In genomic region chr10:3940596-3940975, GRCm38 (mm10) we compare ENCODE assay signal across 11 mouse cellular contexts. TPM values are rescaled to one million over a fixed set of nuclear protein-coding genes. Genes with fewer than 3 reads are reported as not detected.
DNase-seq lines count a peak whose midpoint lies in the region; ATAC-seq lines count a peak whose summit lies in the region.
"Had no signal": no experiment of that assay in that cellular context is flagged by ENCODE, and none has a peak within 500 bp of the region (broad histone marks: within the 10 kb centered on the region; RNA-seq: fewer than 3 reads in every experiment).

No protein-coding gene starts in this region.

- H3K9me3 ChIP-seq in intestine, embryonic 14.5 days (ENCODE audit: control insufficient read depth, low read length) = no peaks in the 10 kb centered on the region
- no peaks in the 10 kb centered on the region for H3K9me3 ChIP-seq in intestine, embryonic 15.5 days
- no peaks in the 10 kb centered on the region for H3K9me3 ChIP-seq in midbrain, embryonic 10.5 days (replicated peaks)
- H3K9me3 ChIP-seq in midbrain, embryonic 13.5 days = no peaks in the 10 kb centered on the region
- no peaks in the 10 kb centered on the region for H3K9me3 ChIP-seq in embryonic facial prominence, embryonic 15.5 days (replicated peaks)

- H3K9ac ChIP-seq in intestine, embryonic 14.5 days (ENCODE audit: low read length) = no peak overlapping the region
- H3K9ac ChIP-seq in intestine, embryonic 15.5 days = no peak overlapping the region
- no peak overlapping the region for H3K9ac ChIP-seq in midbrain, embryonic 13.5 days (replicated peaks)
- no peak overlapping the region for H3K9ac ChIP-seq in embryonic facial prominence, embryonic 15.5 days

- ATAC-seq in intestine, embryonic 14.5 days (replicated peaks; ENCODE audit: low FRiP score, low TSS enrichment, low read depth) = no peak
- no peak for ATAC-seq in intestine, embryonic 15.5 days
- ATAC-seq in midbrain, embryonic 13.5 days = no peak
- ATAC-seq in embryonic facial prominence, embryonic 15.5 days (ENCODE audit: insufficient number of reproducible peaks, low FRiP score, low TSS enrichment, low read depth) = no peak

- H3K27ac ChIP-seq in intestine, embryonic 14.5 days (ENCODE audit: low read depth) = peak overlapping the region; percentile 12; the same call in 1 of the 2 replicates
- H3K27ac ChIP-seq in intestine, embryonic 15.5 days = no peak overlapping the region
- peak overlapping the region; percentile 79 for H3K27ac ChIP-seq in midbrain, embryonic 10.5 days (replicated peaks)
- H3K27ac ChIP-seq in midbrain, embryonic 13.5 days = no peak overlapping the region
- 0 out of 2 replicates have a peak overlapping the region, but pooled peaks have one; percentile 55 for H3K27ac ChIP-seq in embryonic facial prominence, embryonic 15.5 days (replicated peaks)

- H3K4me1 ChIP-seq in intestine, embryonic 14.5 days (replicated peaks; ENCODE audit: control insufficient read depth, insufficient read depth, low read length) = 0 out of 2 replicates have a peak, but pooled peaks cover 8% of the 10 kb centered on the region
- H3K4me1 ChIP-seq in intestine, embryonic 15.5 days (replicated peaks) = 0 out of 2 replicates have a peak, but pooled peaks cover 6% of the 10 kb centered on the region
- H3K4me1 ChIP-seq in midbrain, embryonic 10.5 days = peaks cover 17% of the 10 kb centered on the region
- H3K4me1 ChIP-seq in midbrain, embryonic 13.5 days (replicated peaks) = peaks cover 8% of the 10 kb centered on the region
- H3K4me1 ChIP-seq in embryonic facial prominence, embryonic 15.5 days = 0 out of 2 replicates have a peak, but pooled peaks cover 4% of the 10 kb centered on the region

- WGBS in intestine, embryonic 14.5 days = 92% methylated on average over 6 of the region's 6 CpGs
- 97% methylated on average over 6 of the region's 6 CpGs for WGBS in intestine, embryonic 15.5 days
- WGBS in midbrain, embryonic 10.5 days = 87% methylated on average over 6 of the region's 6 CpGs
- WGBS in midbrain, embryonic 13.5 days = 90% methylated on average over 6 of the region's 6 CpGs
- 87% methylated on average over 6 of the region's 6 CpGs for WGBS in embryonic facial prominence, embryonic 15.5 days

- no peak overlapping the region for H3K4me3 ChIP-seq in intestine, embryonic 14.5 days (ENCODE audit: low read depth, low read length)
- no peak overlapping the region for H3K4me3 ChIP-seq in intestine, embryonic 15.5 days (replicated peaks)
- no peak overlapping the region for H3K4me3 ChIP-seq in midbrain, embryonic 10.5 days
- no peak overlapping the region for H3K4me3 ChIP-seq in midbrain, embryonic 13.5 days (replicated peaks)
- no peak overlapping the region for H3K4me3 ChIP-seq in embryonic facial prominence, embryonic 15.5 days (replicated peaks)

- no peaks in the 10 kb centered on the region for H3K27me3 ChIP-seq in intestine, embryonic 14.5 days (replicated peaks; ENCODE audit: control insufficient read depth, insufficient read depth, low read length)
- no peaks in the 10 kb centered on the region for H3K27me3 ChIP-seq in intestine, embryonic 15.5 days (replicated peaks)
- H3K27me3 ChIP-seq in midbrain, embryonic 10.5 days (ENCODE audit: low read depth, poor library complexity, severe bottlenecking) = no peaks in the 10 kb centered on the region
- no peaks in the 10 kb centered on the region for H3K27me3 ChIP-seq in midbrain, embryonic 13.5 days
- H3K27me3 ChIP-seq in embryonic facial prominence, embryonic 15.5 days = no peaks in the 10 kb centered on the region
- H3K27me3 ChIP-seq: CH12.LX had no signal

- no peak overlapping the region for H3K4me2 ChIP-seq in intestine, embryonic 14.5 days (ENCODE audit: low read length)
- H3K4me2 ChIP-seq in intestine, embryonic 15.5 days (replicated peaks) = no peak overlapping the region
- no peak overlapping the region for H3K4me2 ChIP-seq in midbrain, embryonic 13.5 days (replicated peaks)
- no peak overlapping the region for H3K4me2 ChIP-seq in embryonic facial prominence, embryonic 15.5 days (replicated peaks)

- DNase-seq in intestine, embryonic 14.5 days (ENCODE audit: low spot score) = no peak
- no peak for DNase-seq in midbrain, embryonic 10.5 days (ENCODE audit: low spot score)
- DNase-seq in neural tube, embryonic 10.5 days (ENCODE audit: extremely low spot score, low spot score) = no peak
- no peak for DNase-seq in thymus, postnatal 25 days
- DNase-seq: cerebellum, adult 2 months; right cerebral cortex, postnatal 14 days; thymus, adult 2 months had no signal

- peaks cover 19% of the 10 kb centered on the region for H3K36me3 ChIP-seq in intestine, embryonic 14.5 days (ENCODE audit: control insufficient read depth, insufficient read depth, low read length)
- H3K36me3 ChIP-seq in intestine, embryonic 15.5 days = no peaks in the 10 kb centered on the region
- H3K36me3 ChIP-seq in midbrain, embryonic 10.5 days = peaks cover 37% of the 10 kb centered on the region
- H3K36me3 ChIP-seq in midbrain, embryonic 13.5 days = peaks cover 8% of the 10 kb centered on the region; the same call in 1 of the 2 replicates
- peaks cover 18% of the 10 kb centered on the region for H3K36me3 ChIP-seq in embryonic facial prominence, embryonic 15.5 days

RNA-seq across cellular contexts. Expression of gene Mthfd1l, which starts 32.3 kb away (rescaled TPM):
- 23.9 and 27.5 TPM in 2 replicates for polyA plus RNA-seq in intestine, embryonic 14.5 days (2014; fragmentation: Nextera tagmentation; extraction: Ambion mirVana)
- polyA plus RNA-seq in intestine, embryonic 15.5 days (2015; fragmentation: Nextera tagmentation; extraction: Ambion mirVana) = 20.2 and 21.7 TPM in 2 replicates
- polyA plus RNA-seq in midbrain, embryonic 10.5 days (2016; fragmentation: Nextera tagmentation; extraction: Ambion mirVana) = 20.2 and 25.2 TPM in 2 replicates
- 4.6 and 6.6 TPM in 2 replicates for polyA plus RNA-seq in midbrain, embryonic 13.5 days (2015; fragmentation: Nextera tagmentation; extraction: Ambion mirVana)
- polyA plus RNA-seq in embryonic facial prominence, embryonic 15.5 days (2015; fragmentation: Nextera tagmentation; extraction: Ambion mirVana) = 9.1 and 10.0 TPM in 2 replicates

Comparison
In these comparisons a context has a peak if more than half of its experiments do, and no peak if none do; other contexts are left out.
1. H3K27ac ChIP-seq: peak in intestine, embryonic 14.5 days (single experiment), midbrain, embryonic 10.5 days (single experiment) and embryonic facial prominence, embryonic 15.5 days (single experiment); none in intestine, embryonic 15.5 days (single experiment) and midbrain, embryonic 13.5 days (single experiment).